Mouse (Mus musculus) C2C12 (cell line): ENCODE results near the gene BC004004.

Experiments
- CEBPB ChIP-seq: IDR thresholded peaks from one replicate; pipeline ENCODE4 v1.6.1; 2011; ENCODE audit warnings: low read depth, mild to moderate bottlenecking, control low read depth, moderate library complexity
- CTCF ChIP-seq: IDR thresholded peaks from one replicate; pipeline ENCODE4 v1.5.1; 2011; ENCODE audit not compliant: control insufficient read depth, insufficient read depth, insufficient read length
- MAX ChIP-seq: IDR thresholded peaks from one replicate; pipeline ENCODE4 v1.6.1; 2011; ENCODE audit warnings: mild to moderate bottlenecking, control low read depth
- USF1 ChIP-seq: IDR thresholded peaks from one replicate; pipeline ENCODE4 v1.6.1; 2011; ENCODE audit warnings: low read depth, mild to moderate bottlenecking, control low read depth, moderate library complexity

GRCm38 (mm10) chr17:29341591-29342003 is 73.0 kb downstream of the BC004004 start:
- TF ChIP-seq CTCF (no peak), MAX (no peak), USF1 (no peak), CEBPB (no peak)
